Mouse (Mus musculus): ENCODE measurements around the gene Sox5. TPM values are rescaled to one million over a fixed set of nuclear protein-coding genes. Genes with fewer than 3 reads are reported as not detected.

The Sox5 gene
- total and polyA plus RNA-seq, 3 experiments: 0.08 to 0.47 (median 0.46) TPM

DNA sequence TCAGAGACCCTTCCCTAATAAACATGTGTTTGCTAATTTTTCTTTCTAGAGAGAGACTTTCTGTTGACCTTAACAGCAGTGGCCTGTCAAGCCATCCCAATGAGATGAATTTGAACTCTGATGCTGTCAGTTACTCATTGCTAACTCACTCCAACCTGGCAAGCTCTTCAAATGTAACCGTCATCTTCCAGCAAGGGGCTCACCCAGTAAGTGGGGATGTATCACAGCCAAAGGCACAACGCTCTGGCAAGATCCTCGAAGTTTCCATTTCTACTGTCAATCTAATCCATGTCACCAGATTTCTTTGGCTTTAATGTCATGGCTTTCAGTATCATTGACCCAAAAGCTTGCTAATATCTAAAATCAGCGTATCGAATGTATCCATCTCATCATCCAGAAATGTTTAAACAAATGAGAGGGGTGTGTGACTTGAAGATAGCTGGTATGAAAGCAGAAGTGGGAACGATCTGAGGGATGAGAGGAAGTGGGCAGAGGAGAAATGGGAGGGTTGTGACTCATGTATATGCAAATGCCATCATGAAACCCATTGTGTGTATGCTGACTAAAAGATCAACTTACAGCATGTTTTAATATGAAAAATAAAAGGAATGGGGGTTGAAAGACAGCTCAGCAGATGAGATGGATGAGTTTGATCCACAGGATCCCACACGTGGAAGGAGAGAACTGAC is 88.4 kb downstream of the Sox5 start:
- no peak overlapping the region for H3K9ac ChIP-seq (ENCODE audit: insufficient read depth, low read depth)
- no peaks in the 10 kb centered on the region for H3K27me3 ChIP-seq (replicated peaks)
- H3K4me1 ChIP-seq (ENCODE audit: control insufficient read depth in 1 of 2, insufficient read depth in 2 of 2): peaks cover 11 to 66% of the 10 kb centered on the region in 2 experiments
- dilution Hi-C loops (cut with MboI; ENCODE audit: extremely low pct_ligation_motif_present, extremely low pct_unique_long_range_greater_than_20kb, low sequenced_read_pairs) (no loop called here), in situ Hi-C loops (cut with MboI; ENCODE audit: low pct_ligation_motif_present, low pct_unique_long_range_greater_than_20kb, low sequenced_read_pairs) (no loop called here)
- H3K9me3 ChIP-seq (replicated peaks; ENCODE audit: low read length): no peaks in the 10 kb centered on the region
- DNase-seq (ENCODE audit: extremely low read depth): peak; percentile 88
- no peak overlapping the region for H3K4me3 ChIP-seq (replicated peaks in 1 of 3; ENCODE audit: low read depth in 2 of 3, low read length in 2 of 3, poor library complexity in 1 of 3)
- no peak overlapping the region for H3K27ac ChIP-seq (ENCODE audit: insufficient read depth, low read depth)
- H3K79me2 ChIP-seq (replicated peaks; ENCODE audit: control insufficient read depth, extremely low read depth, insufficient read depth, poor library complexity, severe bottlenecking): no peaks in the 10 kb centered on the region
- no peaks in the 10 kb centered on the region for H3K36me3 ChIP-seq (replicated peaks in 1 of 2; ENCODE audit: control insufficient read depth in 1 of 2, insufficient read depth in 1 of 2, low read length in 1 of 2)
- TF ChIP-seq ZMIZ1 (IDR thresholded peaks at IDR 0.05; ENCODE audit: low read depth, low read length): no peak
- peak; percentile 94 for TF ChIP-seq EP300 (IDR thresholded peaks at IDR 0.05; ENCODE audit: low read length)
- no peak for TF ChIP-seq UBTF (IDR thresholded peaks at IDR 0.05; ENCODE audit: low read depth, low read length)
- no peak for TF ChIP-seq GABPA (IDR thresholded peaks at IDR 0.05; ENCODE audit: insufficient replicate concordance, low read depth, low read length)
- TF ChIP-seq MXI1 (IDR thresholded peaks at IDR 0.05; ENCODE audit: low read depth, low read length): no peak
- TF ChIP-seq ZNF384 (IDR thresholded peaks at IDR 0.05; ENCODE audit: low read depth, low read length): no peak
- TF ChIP-seq NELFE (IDR thresholded peaks at IDR 0.05; ENCODE audit: low read depth, low read length): no peak
- no peak for TF ChIP-seq CTCF (conservative IDR thresholded peaks at IDR 0.05 in 1 of 2, IDR thresholded peaks at IDR 0.05 in 1 of 2; ENCODE audit: low read depth in 2 of 2, low read length in 2 of 2)
- TF ChIP-seq CHD2 (IDR thresholded peaks at IDR 0.05; ENCODE audit: low read length): peak; percentile 48; the same call in 1 of the 2 replicates
- TF ChIP-seq PAX5 (IDR thresholded peaks at IDR 0.05; ENCODE audit: low read length): no peak
- TF ChIP-seq USF1 (IDR thresholded peaks at IDR 0.05; ENCODE audit: low read depth, low read length): no peak
- no peak for TF ChIP-seq POLR2A (IDR thresholded peaks at IDR 0.05; ENCODE audit: low read depth, low read length)
- TF ChIP-seq POLR2AphosphoS2 (IDR thresholded peaks at IDR 0.05; ENCODE audit: low read depth, low read length): no peak
- peak; percentile 79 for TF ChIP-seq BHLHE40 (IDR thresholded peaks at IDR 0.05; ENCODE audit: low read depth, low read length)
- peak; percentile 71 for TF ChIP-seq JUND (conservative IDR thresholded peaks at IDR 0.05; ENCODE audit: low read depth, low read length)
- TF ChIP-seq KAT2A (IDR thresholded peaks at IDR 0.05; ENCODE audit: insufficient replicate concordance, low read length): no peak
- TF ChIP-seq ETS1 (conservative IDR thresholded peaks at IDR 0.05; ENCODE audit: low read depth, low read length): peak; percentile 84
- no peak for TF ChIP-seq ZKSCAN1 (IDR thresholded peaks at IDR 0.05; ENCODE audit: borderline replicate concordance, low read depth, low read length)
- TF ChIP-seq RAD21 (IDR thresholded peaks at IDR 0.05; ENCODE audit: low read depth, low read length): no peak
- no peak for TF ChIP-seq SMC3 (IDR thresholded peaks at IDR 0.05; ENCODE audit: low read depth, low read length)
- no peak for TF ChIP-seq CHD1 (IDR thresholded peaks at IDR 0.05; ENCODE audit: low read depth, low read length)
- TF ChIP-seq TCF12 (IDR thresholded peaks at IDR 0.05; ENCODE audit: low read depth, low read length): no peak
- TF ChIP-seq MAZ (IDR thresholded peaks at IDR 0.05; ENCODE audit: low read depth, low read length): no peak
- no peak for TF ChIP-seq ZC3H11A (IDR thresholded peaks at IDR 0.05; ENCODE audit: low read depth, low read length)
- no peak for TF ChIP-seq ELF1 (IDR thresholded peaks at IDR 0.05; ENCODE audit: low read depth, low read length)
- no peak; the same call in 1 of the 2 replicates for TF ChIP-seq RCOR1 (conservative IDR thresholded peaks at IDR 0.05; ENCODE audit: low read depth, low read length)
- no peak for TF ChIP-seq TBP (conservative IDR thresholded peaks at IDR 0.05; ENCODE audit: low read depth, low read length)
- peak; percentile 89 for TF ChIP-seq IRF4 (IDR thresholded peaks at IDR 0.05; ENCODE audit: low read depth, low read length)
- peak; percentile 56; the same call in 1 of the 2 replicates for TF ChIP-seq MYC (IDR thresholded peaks at IDR 0.05; ENCODE audit: low read depth, low read length)
- TF ChIP-seq JUN (IDR thresholded peaks at IDR 0.05; ENCODE audit: insufficient read depth, low read depth, low read length): peak; percentile 74
- no peak for TF ChIP-seq MEF2A (IDR thresholded peaks at IDR 0.05; ENCODE audit: borderline replicate concordance, low read depth, low read length)
- no peak for TF ChIP-seq E2F4 (IDR thresholded peaks at IDR 0.05; ENCODE audit: insufficient replicate concordance, low read depth, low read length)
- no peak for TF ChIP-seq NRF1 (IDR thresholded peaks at IDR 0.05; ENCODE audit: low read depth, low read length)
- TF ChIP-seq MAX (IDR thresholded peaks at IDR 0.05; ENCODE audit: low read length): no peak
- TF ChIP-seq HCFC1 (IDR thresholded peaks at IDR 0.05; ENCODE audit: low read depth, low read length): no peak
- no peak; the same call in 1 of the 2 replicates for TF ChIP-seq SIN3A (IDR thresholded peaks at IDR 0.05; ENCODE audit: low read length)
- TF ChIP-seq MAFK (IDR thresholded peaks at IDR 0.05; ENCODE audit: insufficient replicate concordance, low read length): peak; percentile 55; the same call in 1 of the 2 replicates
- TF ChIP-seq USF2 (conservative IDR thresholded peaks at IDR 0.05; ENCODE audit: low read depth, low read length): no peak
- H3K4me2 ChIP-seq (ENCODE audit: insufficient read depth, low read depth, poor library complexity, severe bottlenecking): no peak overlapping the region; the same call in 1 of the 2 replicates

Data from CH12.LX (cell line).